Comparison of ENCODE assay signal across 21 mouse cellular contexts in genomic region chr4:56848044-56848443, GRCm38 (mm10). TPM values are rescaled to one million over a fixed set of nuclear protein-coding genes. Genes with fewer than 3 reads are reported as not detected.
DNase-seq lines count a peak whose midpoint lies in the region; ATAC-seq and TF ChIP-seq lines count a peak whose summit lies in the region.
"Had no signal": no experiment of that assay in that cellular context is flagged by ENCODE, and none has a peak within 500 bp of the region (broad histone marks: within the 10 kb centered on the region; RNA-seq: fewer than 3 reads in every experiment).

No protein-coding gene starts in this region.

- no peaks in the 10 kb centered on the region for H3K4me1 ChIP-seq in ES-Bruce4 (ENCODE audit: control insufficient read depth, insufficient read depth, low read length)
- peaks cover 8% of the 10 kb centered on the region; the same call in 1 of the 2 replicates for H3K4me1 ChIP-seq in intestine, embryonic 16.5 days (ENCODE audit: control insufficient read depth, insufficient read depth, low read length)

- H3K36me3 ChIP-seq in ES-Bruce4 (ENCODE audit: control insufficient read depth, insufficient read depth, low read length, poor library complexity, severe bottlenecking), result peaks cover 14% of the 10 kb centered on the region
- H3K36me3 ChIP-seq in intestine, embryonic 16.5 days (ENCODE audit: control insufficient read depth, insufficient read depth, low read length), result 0 out of 2 replicates have a peak, but pooled peaks cover 5% of the 10 kb centered on the region

- TF ChIP-seq POLR2A in ES-Bruce4 (IDR thresholded peaks at IDR 0.05; ENCODE audit: insufficient read depth, low read length), result no peak

- ATAC-seq in intestine, embryonic 16.5 days, result no peak
- ATAC-seq: activated CD4-positive, CD25-positive, alpha-beta regulatory T cell, adult 4 months; CD4-positive, CD25-positive, alpha-beta regulatory T cell, adult 4 months; Patski had no signal

- peak; percentile 92 for DNase-seq in fat pad, adult 2 months (ENCODE audit: extremely low read depth, low read depth, low spot score)
- peak; percentile 82 for DNase-seq in gonadal fat pad, adult 2 months (ENCODE audit: low read depth)
- DNase-seq in kidney, postnatal 10 days, result no peak
- no peak for DNase-seq in left cerebral cortex, postnatal 10 days (ENCODE audit: extremely low spot score in 1 of 2, low spot score in 2 of 2)
- DNase-seq: adrenal gland, adult 2 months; adrenal gland, adult 8-10 months; adrenal gland, postnatal 10 days; adrenal gland, postnatal 14 days; adrenal gland, postnatal 25 days; adrenal gland, postnatal 36 days; B cell, adult 2 months; cerebellum, adult 11 months; cerebellum, adult 11-12 months; cerebellum, adult 18-20 months; cerebellum, adult 2 months had no signal

- peak overlapping the region; percentile 24 for H3K27ac ChIP-seq in ES-Bruce4 (ENCODE audit: insufficient read depth, low read length)
- no peak overlapping the region for H3K27ac ChIP-seq in intestine, embryonic 16.5 days (ENCODE audit: low read length)

- TF ChIP-seq EP300 in ES-Bruce4 (IDR thresholded peaks at IDR 0.05; ENCODE audit: insufficient read depth, low read depth, low read length), result no peak

- WGBS in intestine, embryonic 16.5 days, result 86% methylated on average over 6 of the region's 6 CpGs

- no peak overlapping the region for H3K4me3 ChIP-seq in ES-Bruce4 (ENCODE audit: low read depth, low read length)
- H3K4me3 ChIP-seq in intestine, embryonic 16.5 days (ENCODE audit: low read length), result no peak overlapping the region

- H3K4me2 ChIP-seq in intestine, embryonic 16.5 days (ENCODE audit: low read depth, low read length), result no peak overlapping the region

- no peaks in the 10 kb centered on the region for H3K27me3 ChIP-seq in ES-Bruce4 (ENCODE audit: control insufficient read depth, insufficient read depth, low read length, poor library complexity, severe bottlenecking)
- no peaks in the 10 kb centered on the region for H3K27me3 ChIP-seq in intestine, embryonic 16.5 days (replicated peaks; ENCODE audit: control insufficient read depth, insufficient read depth, low read length)
- H3K27me3 ChIP-seq: CH12.LX, Patski had no signal

- TF ChIP-seq CTCF in ES-Bruce4 (IDR thresholded peaks at IDR 0.05; ENCODE audit: low read depth, low read length), result no peak

- H3K9me3 ChIP-seq in ES-Bruce4 (replicated peaks; ENCODE audit: control insufficient read depth, insufficient read depth, low read length, poor library complexity, severe bottlenecking), result peaks cover 12% of the 10 kb centered on the region
- no peaks in the 10 kb centered on the region for H3K9me3 ChIP-seq in intestine, embryonic 16.5 days (ENCODE audit: control insufficient read depth, low read length)

- intact Hi-C loops in left cerebral cortex, postnatal 10 days (cut with DNase I), result no loop called here

- H3K9ac ChIP-seq in ES-Bruce4 (ENCODE audit: low read depth, poor library complexity, severe bottlenecking), result no peak overlapping the region
- H3K9ac ChIP-seq in intestine, embryonic 16.5 days (ENCODE audit: low read depth, low read length), result no peak overlapping the region

RNA-seq across cellular contexts. Expression of gene Ctnnal1, which starts 16.9 kb away (rescaled TPM):
- 95.7 and 98.7 TPM in 2 replicates for polyA plus RNA-seq in ES-Bruce4 (2011; ENCODE audit: insufficient read depth, insufficient read length, low read depth, missing spikeins)
- polyA plus RNA-seq in gonadal fat pad, adult 2 months (2012; rRNA removed), result 13.2 and 13.4 TPM in 2 replicates
- 10 to 100 TPM; 16.6 to 17.1 TPM for total RNA-seq in left cerebral cortex, postnatal 10 days (2021)
- polyA plus RNA-seq in intestine, embryonic 16.5 days (2015; fragmentation: Nextera tagmentation; extraction: Ambion mirVana), result 17.7 and 19.3 TPM in 2 replicates

RNA-seq across cellular contexts. Expression of gene Fam206a, which starts 45.9 kb away (rescaled TPM):
- polyA plus RNA-seq in ES-Bruce4 (2011; ENCODE audit: insufficient read depth, insufficient read length, low read depth, missing spikeins), result 13.6 and 15.9 TPM in 2 replicates
- polyA plus RNA-seq in gonadal fat pad, adult 2 months (2012; rRNA removed), result 3.2 and 4.9 TPM in 2 replicates
- 10 to 100 TPM; 20.7 to 21.2 TPM for total RNA-seq in left cerebral cortex, postnatal 10 days (2021)
- 11.0 and 11.2 TPM in 2 replicates for polyA plus RNA-seq in intestine, embryonic 16.5 days (2015; fragmentation: Nextera tagmentation; extraction: Ambion mirVana)

RNA-seq across cellular contexts. Expression of gene Elp1, which starts 45.9 kb away (rescaled TPM):
- 60.6 and 82.2 TPM in 2 replicates for polyA plus RNA-seq in ES-Bruce4 (2011; ENCODE audit: insufficient read depth, insufficient read length, low read depth, missing spikeins)
- 12.0 and 17.1 TPM in 2 replicates for polyA plus RNA-seq in gonadal fat pad, adult 2 months (2012; rRNA removed)
- total RNA-seq in left cerebral cortex, postnatal 10 days (2021), result 10 to 100 TPM; 82.9 to 86.3 TPM
- 24.4 and 25.5 TPM in 2 replicates for polyA plus RNA-seq in intestine, embryonic 16.5 days (2015; fragmentation: Nextera tagmentation; extraction: Ambion mirVana)

Comparison
In these comparisons a context has a peak if more than half of its experiments do, and no peak if none do; other contexts are left out.
1. DNase-seq: peak in fat pad, adult 2 months (single experiment) and gonadal fat pad, adult 2 months (single experiment); none in kidney, postnatal 10 days (single experiment) and left cerebral cortex, postnatal 10 days (0 of 2).